Mouse (Mus musculus): ENCODE data around the gene Hps5. TPM values are rescaled to one million over a fixed set of nuclear protein-coding genes. Genes with fewer than 3 reads are reported as not detected.
A peak's percentile ranks its signal among the peaks of the same experiment; 100 is the strongest.
"Not testable (repeated sequence)": the region's sequence is repeated elsewhere in the genome, so short reads cannot be mapped to it uniquely, and the experiment has no call there.

Hps5 gene
- 10 to 100 TPM in 1 of 2 experiments, 1 to 10 TPM in 1; 9.8 to 10.9 TPM for total RNA-seq (2021)
- long read RNA-seq, experiment 1, full-length matches to known transcripts: 1 of 2 reads
- long read RNA-seq, experiment 1, partial matches to known transcripts: 1 of 2 reads
- long read RNA-seq, experiment 1, other reads (novel, unspliced or antisense): 0 of 2 reads
- long read RNA-seq, experiment 2, partial matches to known transcripts: 0 of 1 reads
- long read RNA-seq, experiment 2, other reads (novel, unspliced or antisense): 1 of 1 reads

- DNase-seq: peak; percentile 97
These were observed at the start of gene Hps5, which contains the start of gene Gtf2h1 for GRCm38 (mm10) chr7:46795287-46796205. Hps5 (minus strand) TSS chr7:46796064. Gtf2h1 (plus strand) TSS chr7:46796103.

GRCm38 (mm10) chr7:46845211-46845977 is 49.5 kb upstream of the Hps5 start:
- peak; percentile 94 for DNase-seq

GRCm38 (mm10) chr7:46843576-46843975 is 47.7 kb upstream of the Hps5 start:
- DNase-seq: no peak

- DNase-seq: no peak
These were observed 46.4 kb upstream of the Hps5 start for GRCm38 (mm10) chr7:46842278-46842677.

DNA sequence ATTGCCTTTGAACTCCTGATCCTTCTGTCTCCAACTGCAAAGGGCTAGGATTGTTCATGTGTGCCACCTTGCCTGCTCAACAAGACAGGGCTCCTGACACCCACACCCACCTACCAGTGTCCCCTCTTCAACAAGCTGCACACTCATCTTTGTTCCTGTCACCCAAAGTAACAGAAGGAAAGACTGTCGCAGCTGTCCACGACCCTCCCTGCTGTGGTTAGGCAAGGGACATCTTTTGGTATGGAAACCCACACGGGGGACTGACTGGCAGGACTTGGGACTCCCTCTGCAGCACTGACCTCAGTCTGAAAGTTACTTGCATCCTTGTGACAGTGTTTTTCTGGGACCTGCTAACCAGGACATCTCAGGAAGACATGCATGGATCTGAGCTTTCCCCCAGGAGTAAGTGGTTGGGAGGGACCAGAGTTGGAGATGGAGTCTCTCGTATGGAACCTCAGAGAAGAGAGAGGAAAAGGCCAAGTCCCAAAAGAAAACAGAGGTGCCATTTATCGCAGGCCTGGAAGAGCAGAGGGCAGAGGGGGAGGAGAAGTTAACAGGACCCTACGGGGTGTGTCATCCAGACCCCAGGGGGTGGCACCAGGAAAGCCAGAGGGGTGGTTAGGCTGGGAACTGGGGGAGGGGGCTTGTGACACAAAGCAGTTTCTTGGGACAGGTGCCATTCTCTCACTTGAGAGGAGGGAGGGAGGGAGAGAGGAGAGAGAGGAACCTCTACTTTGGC is 45.1 kb upstream of the Hps5 start, which contains the start of gene Ldha:
Ldha (plus strand) TSS at position 689 of the 739 bp plus-strand sequence.
- DNase-seq: no peak

DNA sequence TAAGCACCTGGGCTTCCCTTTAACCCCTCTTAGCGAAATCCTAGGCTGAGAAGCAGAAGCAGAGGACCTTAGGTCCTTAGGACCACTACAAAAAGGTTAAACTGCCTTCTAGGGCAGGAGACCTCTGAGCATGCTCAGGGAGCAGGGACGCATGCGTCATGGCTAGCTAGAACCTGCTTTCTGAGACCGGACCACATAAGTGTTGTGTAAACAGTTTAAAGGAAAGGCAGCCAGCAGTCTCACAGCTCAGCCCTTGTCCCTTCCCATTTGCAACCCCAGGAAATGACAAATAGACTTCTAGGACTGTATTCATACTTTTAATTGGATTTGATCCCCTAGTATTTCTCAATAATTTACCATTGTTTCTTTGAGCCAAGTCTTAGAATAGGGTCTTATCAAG is 44.5 kb upstream of the Hps5 start:
- no peak for DNase-seq

DNA sequence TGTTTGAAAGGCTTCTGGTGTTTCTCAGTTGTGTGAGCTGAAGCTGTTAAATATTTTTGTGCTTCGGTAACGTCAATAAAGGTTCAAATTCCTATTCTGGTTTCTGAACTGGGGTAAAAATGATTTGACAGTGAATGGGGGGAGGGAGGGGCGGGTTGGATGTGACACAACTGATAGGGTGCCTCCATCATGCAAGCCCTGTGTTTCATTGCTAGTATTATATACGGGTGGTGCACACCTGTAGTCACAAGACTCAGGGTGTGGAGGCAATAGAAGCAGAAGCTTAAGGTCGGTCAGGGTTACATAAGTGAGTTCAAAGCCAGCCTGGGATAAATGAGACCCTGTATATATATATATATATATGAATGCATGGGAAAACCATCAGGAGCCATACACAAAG is 44.0 kb upstream of the Hps5 start:
- no peak for DNase-seq

- no peak for DNase-seq
These were observed 43.6 kb upstream of the Hps5 start for GRCm38 (mm10) chr7:46839446-46839845.

- DNase-seq: peak; percentile 87
These were observed 43.0 kb upstream of the Hps5 start for GRCm38 (mm10) chr7:46838891-46839302.

DNA sequence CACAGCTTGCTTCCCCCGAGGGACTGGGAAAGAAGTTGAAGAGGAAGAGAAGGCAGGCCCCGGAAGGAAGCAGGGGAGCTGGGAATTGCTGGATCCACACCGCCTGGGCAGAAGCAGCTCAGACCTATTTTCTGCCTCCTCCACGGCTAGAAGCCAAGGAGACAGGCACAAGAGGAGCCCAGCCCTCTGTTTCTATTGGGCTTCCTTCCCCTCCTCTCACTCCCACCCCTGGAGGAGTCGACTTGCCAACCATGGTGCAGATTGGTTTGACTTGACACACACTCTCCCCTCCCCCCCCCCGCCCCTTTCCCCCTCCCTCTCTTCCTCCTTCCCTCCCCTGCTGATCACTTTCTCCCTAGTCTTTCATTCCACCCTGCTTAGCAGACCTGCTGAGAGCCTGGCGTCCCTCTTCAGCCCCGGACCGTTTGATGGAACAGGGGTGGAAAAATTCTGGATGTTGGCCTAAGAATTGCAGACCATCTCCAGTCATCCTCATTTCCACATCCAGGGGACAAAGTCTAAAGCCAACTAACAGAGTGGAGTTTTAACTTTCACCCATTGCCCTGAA is 42.3 kb upstream of the Hps5 start:
- peak; percentile 74 for DNase-seq

- DNase-seq: no peak
These were observed 41.2 kb upstream of the Hps5 start for GRCm38 (mm10) chr7:46837073-46837472.

- DNase-seq: no peak
These were observed 40.5 kb upstream of the Hps5 start for GRCm38 (mm10) chr7:46836357-46836756.

GRCm38 (mm10) chr7:46834994-46835610 is 39.2 kb upstream of the Hps5 start:
- no peak for DNase-seq

DNA sequence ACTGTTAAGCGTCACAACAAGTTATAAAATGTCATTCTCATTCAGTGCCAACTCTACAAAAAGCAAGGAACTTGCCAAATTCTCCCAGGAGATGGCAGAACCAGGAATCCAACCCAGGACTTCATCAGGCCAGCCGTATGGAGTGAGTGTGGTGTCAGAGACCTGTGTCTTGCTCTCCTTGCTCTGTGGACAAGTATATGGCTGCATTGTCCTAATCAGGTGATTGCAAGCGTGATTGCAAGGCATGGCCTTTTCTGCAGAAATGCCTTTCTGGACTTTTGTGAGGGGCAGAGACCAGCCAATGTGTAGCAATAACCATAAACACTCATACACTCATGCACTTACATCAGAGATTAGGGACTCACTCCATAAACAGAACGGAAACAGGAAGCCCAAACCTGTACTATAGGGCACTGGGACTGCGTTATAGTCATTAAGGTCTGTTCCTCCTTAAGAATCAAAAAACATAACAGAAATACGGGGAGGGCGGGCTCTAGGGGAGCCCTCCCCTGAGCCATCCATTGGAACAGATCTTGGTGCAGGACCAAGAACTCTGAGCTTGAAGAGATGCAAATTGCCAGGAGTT is 37.9 kb upstream of the Hps5 start:
- no peak for DNase-seq

GRCm38 (mm10) chr7:46833266-46833665 is 37.4 kb upstream of the Hps5 start:
- DNase-seq: peak; percentile 25

GRCm38 (mm10) chr7:46832112-46832810 is 36.4 kb upstream of the Hps5 start:
- DNase-seq: not testable (repeated sequence)

DNA sequence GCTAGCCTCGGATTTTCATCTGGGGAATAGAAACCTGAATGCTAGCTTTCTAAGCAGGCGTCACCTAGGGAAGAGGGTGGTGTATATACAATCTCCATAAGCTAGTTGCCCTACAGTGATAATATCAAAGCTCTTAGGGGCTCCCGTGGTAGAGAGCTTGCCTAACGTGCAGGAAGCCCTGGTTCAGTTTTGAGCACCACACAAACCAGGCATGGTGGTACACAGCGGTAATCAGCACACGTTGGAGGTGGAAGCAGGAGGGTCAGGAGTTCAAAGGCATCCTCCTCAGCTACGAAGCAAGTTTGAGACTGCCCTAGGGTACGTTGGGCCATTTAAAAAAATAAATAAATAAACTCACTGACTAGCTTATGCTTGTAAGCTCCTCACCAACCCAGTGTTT is 35.8 kb upstream of the Hps5 start:
- DNase-seq: no peak

- DNase-seq: no peak
These were observed 35.1 kb upstream of the Hps5 start for GRCm38 (mm10) chr7:46830799-46831590.

DNA sequence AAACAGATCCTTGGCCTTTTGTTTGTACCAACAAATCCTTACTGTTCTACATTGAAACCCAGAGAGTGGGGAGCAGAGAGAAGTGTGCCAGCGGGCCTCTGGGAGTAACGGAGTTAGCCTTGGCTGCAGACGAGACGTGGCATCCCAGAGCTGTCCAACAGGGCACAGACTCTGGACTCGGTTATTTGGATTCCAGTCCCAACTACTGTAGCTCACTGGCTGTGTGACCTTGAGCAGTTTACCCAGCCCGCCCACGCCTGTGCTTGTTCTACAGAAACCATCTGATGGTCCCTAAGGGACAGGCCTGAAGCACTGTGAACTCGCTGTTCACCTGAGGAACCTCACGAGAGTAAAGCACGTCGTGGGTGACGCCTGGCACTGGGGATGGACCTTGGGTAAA is 34.0 kb upstream of the Hps5 start:
- DNase-seq: peak; percentile 41
